26 mouse cellular contexts compared by ENCODE assay signal in the genomic region with DNA sequence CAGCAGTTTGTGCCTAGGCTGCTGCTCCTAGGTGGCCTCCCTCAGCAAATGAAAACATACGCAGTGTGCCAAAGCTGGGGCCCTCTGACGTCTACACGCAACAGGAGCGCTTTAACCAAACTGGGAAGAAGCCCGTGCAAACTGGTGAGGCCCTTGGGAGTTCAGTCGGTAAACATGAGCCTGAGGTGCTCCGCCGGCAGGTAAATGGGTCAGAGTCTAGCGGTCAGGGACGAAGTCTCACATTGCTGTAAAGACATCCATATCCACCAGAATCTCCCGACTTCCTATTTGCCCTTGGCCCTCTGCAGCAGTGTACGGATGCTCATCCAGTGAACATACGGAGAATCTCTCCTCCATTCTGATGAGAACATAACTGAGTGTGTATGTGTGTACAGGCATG. TPM values are rescaled to one million over a fixed set of nuclear protein-coding genes. Genes with fewer than 3 reads are reported as not detected.
"Had no signal": no experiment of that assay in that cellular context is flagged by ENCODE, and none has a peak within 500 bp of the region (broad histone marks: within the 10 kb centered on the region; RNA-seq: fewer than 3 reads in every experiment).

No protein-coding gene starts in this region.

- H3K9ac ChIP-seq: forebrain, postnatal 0 days; heart, embryonic 12.5 days; hindbrain, embryonic 12.5 days; hindbrain, embryonic 14.5 days; liver, embryonic 13.5 days; liver, embryonic 15.5 days had no signal

- H3K4me2 ChIP-seq: heart, embryonic 12.5 days; hindbrain, embryonic 12.5 days; hindbrain, embryonic 14.5 days; liver, embryonic 13.5 days; liver, embryonic 15.5 days had no signal

- H3K36me3 ChIP-seq: heart, embryonic 10.5 days; heart, embryonic 12.5 days; hindbrain, embryonic 12.5 days; liver, embryonic 13.5 days; liver, embryonic 15.5 days had no signal

- H3K27ac ChIP-seq: gastrocnemius, adult 2 months; heart, embryonic 10.5 days; hindbrain, embryonic 10.5 days; hindbrain, embryonic 12.5 days; hindbrain, embryonic 14.5 days; layer of hippocampus, adult 2 months; left cerebral cortex, adult 2 months; liver, embryonic 13.5 days; liver, embryonic 15.5 days had no signal

- H3K4me3 ChIP-seq: gastrocnemius, adult 2 months; heart, embryonic 10.5 days; heart, embryonic 12.5 days; hindbrain, embryonic 10.5 days; hindbrain, embryonic 12.5 days; layer of hippocampus, adult 2 months; left cerebral cortex, adult 2 months; liver, embryonic 13.5 days; liver, embryonic 15.5 days had no signal

- DNase-seq: forebrain, postnatal 0 days; gastrocnemius, adult 2 months; gastrocnemius, postnatal 10 days; gastrocnemius, postnatal 25 days; heart, adult 18-20 months; heart, postnatal 10 days; heart, postnatal 4 days; kidney, adult 18-20 months; kidney, adult 8-10 months; kidney, postnatal 10 days; kidney, postnatal 25 days; kidney, postnatal 4 days; liver, embryonic 13.5 days had no signal

- H3K9me3 ChIP-seq: heart, embryonic 10.5 days; heart, embryonic 12.5 days; hindbrain, embryonic 10.5 days; hindbrain, embryonic 12.5 days; liver, embryonic 13.5 days; liver, embryonic 15.5 days had no signal

- ATAC-seq: forebrain, postnatal 0 days; hindbrain, embryonic 16.5 days; inflammation-experienced regulatory T-cells, adult 6 months; intestine, postnatal 0 days had no signal

RNA-seq across cellular contexts. Expression of a gene that starts 5.0 kb away (rescaled TPM):
- total RNA-seq: granulocyte monocyte progenitor cell, adult 5-6 weeks had no signal

RNA-seq across cellular contexts. Expression of a gene that starts 46.2 kb away (rescaled TPM):
- total RNA-seq: granulocyte monocyte progenitor cell, adult 5-6 weeks had no signal
- polyA plus RNA-seq: inflammation-experienced regulatory T-cells, adult 6 months; kidney, embryonic 14.5 days had no signal
